Mouse (Mus musculus) small intestine, adult 2 months (tissue): ENCODE measurements around the gene Mylk3. TPM values are rescaled to one million over a fixed set of nuclear protein-coding genes. Genes with fewer than 3 reads are reported as not detected.

Experiments used
- H3K27ac ChIP-seq: fragments of 200-500 bp; 2 replicates; pipeline ENCODE4 v1.5.1; 2012; ENCODE audit warnings: low read depth, low read length, control low read depth, inconsistent platforms; ENCODE audit not compliant: insufficient read depth
- H3K27me3 ChIP-seq: fragments of 200-500 bp; 2 replicates; pipeline ENCODE4 v1.6.1; 2012; ENCODE audit warnings: mild to moderate bottlenecking, moderate library complexity, low read length, inconsistent platforms; ENCODE audit not compliant: control insufficient read depth, insufficient read depth
- H3K36me3 ChIP-seq: fragments of 200-500 bp; 2 replicates; pipeline ENCODE4 v1.6.1; 2012; ENCODE audit warnings: mild to moderate bottlenecking, low read length, control low read depth, inconsistent platforms; ENCODE audit not compliant: control insufficient read depth, insufficient read depth
- H3K4me1 ChIP-seq: fragments of 200-500 bp; 2 replicates; pipeline ENCODE4 v1.6.1; 2012; ENCODE audit warnings: low read length, inconsistent platforms, mixed read lengths; ENCODE audit not compliant: control insufficient read depth, insufficient read depth, insufficient read length
- H3K4me3 ChIP-seq: fragments of 200-500 bp; 2 replicates; pipeline ENCODE4 v1.5.1; 2012; ENCODE audit warnings: low read depth, mild to moderate bottlenecking, control low read depth, inconsistent platforms, low read length, moderate library complexity
- CTCF ChIP-seq: fragments of 200-500 bp; IDR thresholded peaks from 2 replicates; pipeline ENCODE4 v1.5.1; 2012; ENCODE audit warnings: low read depth, mild to moderate bottlenecking, control low read depth, inconsistent platforms, low read length, moderate library complexity, mixed read lengths; ENCODE audit not compliant: insufficient replicate concordance, insufficient read length; ENCODE audit errors: extremely low read depth
- POLR2A ChIP-seq: fragments of 200-500 bp; IDR thresholded peaks from 2 replicates; pipeline ENCODE4 v1.6.1; 2012; ENCODE audit warnings: low read depth, mild to moderate bottlenecking, control low read depth, inconsistent platforms, low read length, moderate library complexity
- WGBS: fragments of 180-500 bp; shearing (Covaris S2); methylation state at CpG from one replicate; pipeline ENCODE4 v1.1.7; 2018; 5-methylcytosine and 5-hydroxymethylcytosine counted together
- polyA plus RNA-seq: library from polyadenylated mRNA; depleted of rRNA; stranded (reverse); fragments of >200 nt; gene quantifications from 2 replicates; pipeline ENCODE4 v1.2.3, GENCODE M21; 2012

The Mylk3 gene
- polyA plus RNA-seq, 1 experiment, result not detected

DNA sequence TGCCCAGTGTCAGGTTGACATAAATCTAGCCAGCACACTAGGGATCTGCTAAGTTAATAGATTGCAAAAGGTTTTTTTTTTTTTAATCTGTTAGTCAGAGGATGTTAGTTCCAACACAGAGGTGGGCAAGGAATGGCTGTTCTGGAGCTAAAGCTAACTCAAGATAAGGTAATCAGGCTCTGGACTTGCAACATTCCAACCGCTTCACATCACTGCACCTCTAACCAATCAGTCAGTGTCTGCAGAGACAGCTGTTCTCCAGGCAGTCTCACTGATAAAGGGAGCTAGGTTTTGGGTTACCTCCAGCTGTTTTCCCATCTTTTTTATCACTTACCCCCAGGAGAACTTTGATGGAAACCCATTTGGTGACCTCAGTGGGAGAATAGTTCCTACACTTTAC is 5.3 kb upstream of the Mylk3 start:
- no peaks in the 10 kb centered on the region for H3K27me3 ChIP-seq
- no peaks in the 10 kb centered on the region for H3K36me3 ChIP-seq
- H3K4me3 ChIP-seq, result no peak overlapping the region
- no peak overlapping the region for H3K27ac ChIP-seq
- H3K4me1 ChIP-seq, result no peaks in the 10 kb centered on the region
- TF ChIP-seq POLR2A, result no peak
- TF ChIP-seq CTCF, result no peak
- 82% methylated on average over 1 of the region's 1 CpGs for WGBS

GRCm38 (mm10) chr8:85381926-85382325 is 4.2 kb downstream of the Mylk3 start:
- Histone ChIP-seq H3K27ac (no peak overlapping the region), H3K4me3 (no peak overlapping the region), H3K36me3 (no peaks in the 10 kb centered on the region), H3K27me3 (no peaks in the 10 kb centered on the region), H3K4me1 (peaks cover 9% of the 10 kb centered on the region)
- TF ChIP-seq POLR2A (no peak), CTCF (no peak)
- WGBS, result 76% methylated on average over 4 of the region's 4 CpGs

- H3K4me3 ChIP-seq, result no peak overlapping the region
- no peaks in the 10 kb centered on the region for H3K36me3 ChIP-seq
- H3K4me1 ChIP-seq, result peaks cover 9% of the 10 kb centered on the region
- 17% methylated on average over 8 of the region's 8 CpGs for WGBS
- H3K27ac ChIP-seq, result no peak overlapping the region
- TF ChIP-seq POLR2A, result no peak
- no peak for TF ChIP-seq CTCF
- no peaks in the 10 kb centered on the region for H3K27me3 ChIP-seq
Measured at GRCm38 (mm10) chr8:85380824-85381209, 5.3 kb downstream of the Mylk3 start.

DNA sequence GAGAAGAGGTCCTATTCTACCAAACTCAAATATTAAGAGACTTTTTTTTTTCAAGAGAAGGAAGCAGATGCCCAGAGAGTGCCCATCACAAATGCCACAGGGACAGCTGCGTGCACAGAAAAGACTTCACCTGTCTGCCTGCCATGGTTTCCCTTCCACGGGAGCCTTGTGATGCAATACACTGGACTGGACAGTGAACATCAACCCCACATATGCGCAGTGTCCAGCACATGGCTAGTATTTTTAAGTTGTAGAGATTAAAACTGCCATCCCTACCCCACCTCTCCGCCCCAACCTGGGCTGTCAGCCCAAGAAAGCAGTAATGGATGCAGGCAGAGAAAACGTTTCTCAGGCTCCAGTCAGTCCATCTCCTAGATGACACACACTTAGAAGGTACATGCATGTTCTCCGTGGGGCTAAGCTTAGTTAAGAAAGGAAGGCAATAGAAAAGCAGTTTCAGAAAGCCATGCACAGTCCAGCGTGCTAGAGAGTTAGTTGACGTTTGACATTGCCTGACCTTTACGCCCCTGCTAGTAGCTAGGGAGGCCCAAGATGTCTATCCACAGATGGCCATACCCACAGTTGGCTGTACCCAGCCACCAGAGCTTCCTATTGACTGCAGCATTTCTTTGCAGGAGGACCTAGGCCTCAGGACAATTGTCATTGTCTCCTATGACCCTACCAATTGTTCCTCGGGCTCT is 5.9 kb downstream of the Mylk3 start:
- H3K4me1 ChIP-seq, result peaks cover 9% of the 10 kb centered on the region
- H3K27ac ChIP-seq, result no peak overlapping the region
- TF ChIP-seq POLR2A, result no peak
- TF ChIP-seq CTCF, result no peak
- WGBS, result 74% methylated on average over 10 of the region's 10 CpGs
- H3K36me3 ChIP-seq, result no peaks in the 10 kb centered on the region
- no peaks in the 10 kb centered on the region for H3K27me3 ChIP-seq
- no peak overlapping the region for H3K4me3 ChIP-seq

- Histone ChIP-seq H3K4me1 (peaks cover 9% of the 10 kb centered on the region), H3K27ac (0 out of 2 replicates have a peak overlapping the region, but pooled peaks have one; percentile 6), H3K27me3 (no peaks in the 10 kb centered on the region), H3K4me3 (no peak overlapping the region), H3K36me3 (no peaks in the 10 kb centered on the region)
- TF ChIP-seq CTCF (no peak), POLR2A (no peak)
- WGBS, result 38% methylated on average over 2 of the region's 2 CpGs
Measured at GRCm38 (mm10) chr8:85379142-85379781, 6.9 kb downstream of the Mylk3 start.

DNA sequence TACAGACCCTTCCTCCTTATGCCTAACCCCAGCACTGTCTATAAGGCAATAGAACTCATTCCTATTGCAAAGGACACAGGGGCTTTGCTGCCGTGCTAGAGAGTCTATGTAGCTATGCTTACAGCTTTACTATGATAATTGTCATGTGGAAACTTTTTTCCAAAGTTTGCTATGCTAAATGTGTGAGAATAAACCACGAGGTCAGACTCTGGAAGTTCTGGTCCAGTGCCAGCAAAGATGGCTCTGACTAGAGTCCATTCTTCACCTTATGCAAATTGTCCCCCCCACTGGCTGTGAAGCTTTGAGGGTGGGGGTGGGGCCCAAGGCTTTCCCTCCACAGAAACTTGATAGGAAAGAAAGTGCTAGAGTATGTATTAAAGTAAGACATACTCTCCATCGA is 9.6 kb downstream of the Mylk3 start:
- TF ChIP-seq POLR2A (no peak), CTCF (no peak)
- Histone ChIP-seq H3K36me3 (no peaks in the 10 kb centered on the region), H3K4me1 (peaks cover 9% of the 10 kb centered on the region), H3K4me3 (no peak overlapping the region), H3K27me3 (no peaks in the 10 kb centered on the region), H3K27ac (no peak overlapping the region)
- WGBS, result 45% methylated on average over 3 of the region's 3 CpGs

DNA sequence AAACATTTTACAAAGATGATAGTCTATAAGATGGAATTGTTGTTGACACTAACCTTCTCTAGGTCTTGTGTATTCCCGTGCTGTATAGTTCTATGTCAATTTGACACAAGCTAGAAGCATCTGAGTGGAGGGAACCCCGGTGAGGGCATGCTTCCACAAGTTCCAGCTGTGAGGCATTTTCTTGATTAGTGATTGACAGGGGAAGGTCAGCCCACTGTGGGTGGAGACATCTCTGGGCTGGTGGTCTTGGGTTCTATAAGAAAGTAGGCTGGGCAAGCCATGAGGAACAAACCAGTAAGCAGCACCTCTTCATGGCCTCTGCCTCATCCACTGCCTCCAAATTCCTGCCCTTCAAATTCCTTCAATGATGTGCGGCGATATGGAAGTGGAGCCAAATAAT is 11.9 kb downstream of the Mylk3 start:
- WGBS, result 71% methylated on average over 4 of the region's 4 CpGs

More for the DNA sequence above, 11.9 kb downstream of the Mylk3 start:
- Histone ChIP-seq H3K27me3 (no peaks in the 10 kb centered on the region), H3K4me1 (no peaks in the 10 kb centered on the region; the same call in 1 of the 2 replicates), H3K36me3 (no peaks in the 10 kb centered on the region), H3K4me3 (no peak overlapping the region), H3K27ac (no peak overlapping the region)
- TF ChIP-seq POLR2A (no peak), CTCF (no peak)
